Mouse (Mus musculus): ENCODE measurements around the gene Thumpd1. TPM values are rescaled to one million over a fixed set of nuclear protein-coding genes. Genes with fewer than 3 reads are reported as not detected.

The Thumpd1 gene
- 37.5 TPM for polyA plus RNA-seq (2014; fragmentation: Illumina TruSeq; extraction: RNeasy Lipid Tissue Mini Kit (QIAGEN cat#74804); ENCODE audit: low read depth, low replicate concordance)

DNA sequence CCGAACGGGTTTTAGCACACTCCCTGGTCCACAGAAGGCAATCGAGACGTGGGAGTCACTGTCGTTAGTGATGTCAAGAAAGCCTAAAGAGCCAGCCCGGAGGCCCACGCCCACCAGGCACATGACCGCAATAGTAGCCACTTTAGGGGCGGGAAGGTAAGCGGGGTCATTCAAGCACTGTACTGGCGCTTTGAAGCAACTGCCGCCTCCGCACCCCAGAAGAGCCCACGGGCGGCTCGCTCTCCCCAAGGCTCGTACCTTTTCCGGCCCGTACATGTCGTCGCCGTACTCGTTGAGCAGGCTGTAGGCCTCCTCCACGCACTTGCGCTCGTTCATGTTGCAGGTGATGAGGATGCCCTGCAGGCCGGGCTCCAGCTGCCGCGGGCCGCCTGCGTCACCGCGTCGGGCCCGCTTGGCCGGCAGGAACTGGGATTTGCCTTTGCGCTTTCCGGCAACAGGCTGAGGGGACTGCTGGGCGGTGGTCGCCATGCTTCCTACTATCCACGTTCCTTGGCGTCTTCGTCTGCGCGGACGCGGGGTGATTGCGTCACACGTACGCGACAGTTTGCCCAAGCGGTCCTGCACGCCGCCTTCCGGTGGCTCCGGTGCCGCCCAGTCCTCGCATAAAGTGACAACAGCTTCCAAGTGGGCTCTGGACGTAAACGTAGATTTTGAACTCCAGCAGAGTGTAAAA lies at the start of gene Thumpd1:
Thumpd1 (minus strand) TSS at position 546 of the 694 bp plus-strand sequence.

DNA sequence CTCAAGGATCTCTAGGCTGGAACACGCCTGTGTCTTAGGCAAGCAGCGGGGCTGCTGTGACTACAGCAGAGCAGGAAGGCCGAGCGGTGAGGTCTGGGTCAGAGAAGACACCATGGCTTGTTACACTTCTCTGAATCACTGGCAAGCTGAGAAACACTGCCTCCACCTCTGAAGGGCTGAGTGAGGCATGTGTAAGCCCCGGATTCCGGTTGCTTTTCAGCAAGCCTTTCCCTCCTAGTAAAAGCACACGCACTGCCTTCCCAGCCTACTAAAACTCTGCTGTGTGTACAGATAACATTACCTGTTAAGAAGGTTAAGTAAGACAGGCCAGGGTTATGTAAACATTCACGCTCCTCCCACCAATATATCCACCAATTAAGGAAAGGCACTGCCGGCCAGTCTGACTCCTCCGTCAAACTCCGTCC lies 39.9 kb upstream of the Thumpd1 start, which contains the start of gene Acsm3:
Acsm3 (plus strand) TSS at position 397 of the 425 bp plus-strand sequence.

DNA sequence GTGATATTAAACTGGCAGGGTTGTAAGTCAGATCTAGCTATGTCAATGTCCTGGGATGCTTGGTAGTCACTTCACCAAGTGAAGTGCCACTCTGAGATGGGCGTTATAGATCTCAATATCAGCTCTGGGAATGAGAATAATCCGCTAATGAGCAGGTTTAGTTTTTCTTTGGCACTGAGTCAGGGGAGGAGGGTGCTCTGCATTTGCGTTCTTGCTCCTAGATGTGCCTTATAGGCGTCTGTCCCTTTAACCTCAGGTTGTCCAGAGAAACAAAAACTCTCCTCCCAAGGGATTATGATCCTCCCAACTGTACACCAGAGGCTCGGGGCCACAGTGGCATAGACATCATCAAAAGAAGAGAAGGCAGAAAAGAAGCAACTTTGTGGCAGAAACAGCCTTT lies 30.9 kb downstream of the Thumpd1 start, which contains the start of gene Acsm4:
Acsm4 (plus strand) TSS at position 301 of the 400 bp plus-strand sequence.

Other genes with a start within 250 kb of the Thumpd1 start
- gene Umod, start 241.5 kb downstream of the Thumpd1 start, polyA plus RNA-seq (2014; fragmentation: Illumina TruSeq; extraction: RNeasy Lipid Tissue Mini Kit (QIAGEN cat#74804); ENCODE audit: low read depth, low replicate concordance), result 0.63 TPM
- gene Acsm5, start 201.3 kb downstream of the Thumpd1 start, polyA plus RNA-seq (2014; fragmentation: Illumina TruSeq; extraction: RNeasy Lipid Tissue Mini Kit (QIAGEN cat#74804); ENCODE audit: low read depth, low replicate concordance), result 6.4 TPM
- 2.5 TPM for gene Pdilt, start 197.3 kb downstream of the Thumpd1 start, polyA plus RNA-seq (2014; fragmentation: Illumina TruSeq; extraction: RNeasy Lipid Tissue Mini Kit (QIAGEN cat#74804); ENCODE audit: low read depth, low replicate concordance)
- gene Acsm2, start 166.5 kb downstream of the Thumpd1 start, polyA plus RNA-seq (2014; fragmentation: Illumina TruSeq; extraction: RNeasy Lipid Tissue Mini Kit (QIAGEN cat#74804); ENCODE audit: low read depth, low replicate concordance), result not detected
- gene Acsm1, start 113.8 kb downstream of the Thumpd1 start, polyA plus RNA-seq (2014; fragmentation: Illumina TruSeq; extraction: RNeasy Lipid Tissue Mini Kit (QIAGEN cat#74804); ENCODE audit: low read depth, low replicate concordance), result not detected
- not detected for gene Acsm4, start 30.8 kb downstream of the Thumpd1 start, polyA plus RNA-seq (2014; fragmentation: Illumina TruSeq; extraction: RNeasy Lipid Tissue Mini Kit (QIAGEN cat#74804); ENCODE audit: low read depth, low replicate concordance)
- gene Acsm3, start 40.1 kb upstream of the Thumpd1 start, polyA plus RNA-seq (2014; fragmentation: Illumina TruSeq; extraction: RNeasy Lipid Tissue Mini Kit (QIAGEN cat#74804); ENCODE audit: low read depth, low replicate concordance), result 15.0 TPM
- gene Rexo5, start 73.2 kb upstream of the Thumpd1 start, polyA plus RNA-seq (2014; fragmentation: Illumina TruSeq; extraction: RNeasy Lipid Tissue Mini Kit (QIAGEN cat#74804); ENCODE audit: low read depth, low replicate concordance), result 18.6 TPM
- 7.3 TPM for gene Eri2, start 73.3 kb upstream of the Thumpd1 start, polyA plus RNA-seq (2014; fragmentation: Illumina TruSeq; extraction: RNeasy Lipid Tissue Mini Kit (QIAGEN cat#74804); ENCODE audit: low read depth, low replicate concordance)
- 9.0 TPM for gene Lyrm1, start 175.1 kb upstream of the Thumpd1 start, polyA plus RNA-seq (2014; fragmentation: Illumina TruSeq; extraction: RNeasy Lipid Tissue Mini Kit (QIAGEN cat#74804); ENCODE audit: low read depth, low replicate concordance)
- gene Dcun1d3, start 175.5 kb upstream of the Thumpd1 start, polyA plus RNA-seq (2014; fragmentation: Illumina TruSeq; extraction: RNeasy Lipid Tissue Mini Kit (QIAGEN cat#74804); ENCODE audit: low read depth, low replicate concordance), result 19.7 TPM

Data from adipose tissue, adult 10 weeks (tissue).